Mouse (Mus musculus) lung, adult 2 months (tissue): ENCODE results near the gene Six3.

Experiments used
- CTCF ChIP-seq: fragments of 200-500 bp; IDR thresholded peaks from 2 replicates; pipeline ENCODE4 v1.5.1; 2011; ENCODE audit warnings: mild to moderate bottlenecking, low read length, control low read depth; ENCODE audit not compliant: insufficient read depth
- POLR2A ChIP-seq: fragments of 200-500 bp; IDR thresholded peaks from 2 replicates; pipeline ENCODE4 v1.6.1; 2011; ENCODE audit warnings: low read depth, mild to moderate bottlenecking, control low read depth, low read length, borderline replicate concordance; ENCODE audit errors: extremely low read depth

GRCm38 (mm10) chr17:85574023-85574422 lies 39.4 kb upstream of the Six3 start:
- TF ChIP-seq CTCF (no peak), POLR2A (no peak)
